Mouse (Mus musculus) spleen, adult 12 weeks (tissue): Measurements from ENCODE around the gene Olfr1206.

Experiments used
- DNase-seq: peaks from one replicate; pipeline ENCODE4 v3.0.0; 2022; ENCODE audit warnings: low spot score

Gene Olfr1206

DNA sequence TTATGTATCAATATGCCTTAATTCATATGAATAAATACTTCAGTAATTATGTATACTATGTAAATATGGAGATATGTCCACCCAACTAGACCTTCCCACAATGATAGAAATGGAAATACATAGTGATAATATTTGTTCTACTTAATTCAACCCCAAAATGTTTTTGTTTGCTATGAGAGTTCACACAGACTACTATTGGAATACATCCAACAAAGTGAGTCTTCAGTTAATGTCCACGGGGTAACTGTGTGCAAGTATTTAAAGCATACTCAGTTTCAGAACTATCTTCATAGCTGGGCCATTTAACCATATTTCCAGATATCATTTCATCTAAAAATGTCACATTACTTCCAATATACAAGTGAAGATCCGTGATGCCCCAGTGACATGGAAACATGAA is at the start of gene Olfr1206:
TSS of gene Olfr1206 (plus strand) at position 301 of the 400 bp plus-strand sequence.
- no peak for DNase-seq

DNA sequence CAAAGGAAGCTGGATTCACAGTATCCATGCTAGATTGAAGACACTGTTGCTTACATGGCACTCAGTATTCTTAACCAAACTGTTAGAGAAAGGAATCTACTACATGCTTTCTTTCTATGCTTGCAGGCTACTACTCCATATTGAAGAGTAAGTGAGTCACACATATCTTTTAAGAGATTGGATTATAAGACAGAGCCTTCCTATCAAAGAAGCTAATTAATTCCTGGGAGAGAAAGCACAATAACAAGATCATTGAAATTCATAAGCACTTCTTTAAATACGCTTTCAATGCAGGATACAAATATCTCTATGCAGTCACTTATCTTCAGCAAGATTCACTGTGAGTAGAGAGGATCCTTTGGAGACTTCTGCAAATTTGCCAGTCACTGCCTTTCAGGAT is 48.8 kb upstream of the Olfr1206 start, which contains the start of gene Olfr1202:
TSS of gene Olfr1202 (plus strand) at position 301 of the 400 bp plus-strand sequence.
- no peak for DNase-seq

DNA sequence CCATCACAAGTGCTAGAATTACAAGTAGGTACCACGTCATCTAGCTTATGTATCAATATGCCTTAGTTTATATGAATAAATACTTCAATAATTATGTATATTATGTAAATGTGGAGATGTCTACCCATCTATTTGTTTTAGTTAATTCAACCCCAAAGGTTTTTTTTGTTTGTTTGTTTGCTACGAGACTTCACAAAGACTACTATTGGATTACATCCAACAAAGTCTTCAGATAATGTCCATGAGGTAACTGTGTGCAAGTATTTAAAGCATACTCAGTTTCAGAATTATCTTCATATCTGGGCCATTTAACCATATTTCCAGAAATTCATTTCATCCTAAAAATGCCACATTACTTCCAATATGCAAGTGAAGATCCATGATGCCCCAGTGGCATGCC is 33.6 kb upstream of the Olfr1206 start, which contains the start of gene Olfr1205:
TSS of gene Olfr1205 (plus strand) at position 301 of the 400 bp plus-strand sequence.
- DNase-seq = no peak

DNA sequence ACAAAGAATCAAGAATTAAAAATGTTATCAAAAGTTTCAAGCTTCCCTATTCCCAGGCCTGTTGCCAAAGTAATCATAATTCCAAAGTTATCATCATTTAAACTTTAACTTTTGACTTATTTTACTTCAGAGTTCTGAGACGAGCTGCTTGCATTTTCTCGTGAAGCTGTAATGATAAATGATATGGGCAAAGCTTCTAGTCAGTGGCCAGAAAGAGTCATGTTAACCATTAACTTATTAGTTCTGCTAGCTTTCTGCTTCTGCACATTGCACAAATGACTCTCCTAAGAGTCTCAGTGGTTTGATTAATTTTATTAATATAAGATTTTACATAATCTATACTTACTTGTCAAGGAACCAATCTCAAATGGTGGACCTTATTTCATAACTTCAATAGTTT is 24.6 kb upstream of the Olfr1206 start:
- no peak for DNase-seq

DNA sequence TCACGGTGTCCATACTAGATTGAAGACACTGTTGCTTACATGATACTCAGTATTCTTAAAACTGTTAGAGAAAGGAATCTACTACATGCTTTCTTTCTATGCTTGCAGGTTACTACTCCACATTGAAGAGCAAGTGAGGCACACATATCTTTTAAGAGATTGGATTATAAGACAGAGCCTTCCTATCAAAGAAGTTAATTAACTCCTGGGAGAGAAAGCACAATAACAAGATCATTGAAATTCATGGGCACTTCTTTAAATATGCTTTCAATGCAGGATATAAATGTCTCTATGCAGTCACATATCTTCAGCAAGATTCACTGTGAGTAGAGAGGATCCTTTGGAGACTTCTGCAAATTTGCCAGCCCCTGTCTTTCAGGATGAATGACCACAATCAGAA is 14.0 kb upstream of the Olfr1206 start, which contains the start of gene Olfr1204:
TSS of gene Olfr1204 (plus strand) at position 301 of the 400 bp plus-strand sequence.
- no peak for DNase-seq

DNA sequence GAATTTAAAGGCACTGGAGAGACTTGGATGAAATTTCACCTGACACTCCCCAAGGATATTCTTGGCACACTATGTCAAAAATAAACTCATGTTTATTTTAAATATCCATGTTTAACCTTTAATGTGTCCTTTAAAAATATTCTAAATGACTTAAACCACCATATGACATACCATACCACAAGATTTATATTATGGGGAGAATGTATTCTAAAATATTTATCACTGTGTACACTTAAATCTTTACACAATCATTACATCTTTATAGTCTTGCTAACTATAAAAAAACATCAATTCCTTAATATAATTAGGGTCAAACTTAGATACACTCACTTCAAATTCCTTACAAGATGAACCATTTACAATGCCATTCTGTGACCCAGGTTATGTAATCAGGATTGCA is 39.2 kb downstream of the Olfr1206 start, which contains the start of gene Olfr1208:
TSS of gene Olfr1208 (minus strand) at position 101 of the 400 bp plus-strand sequence.
- DNase-seq = no peak

DNA sequence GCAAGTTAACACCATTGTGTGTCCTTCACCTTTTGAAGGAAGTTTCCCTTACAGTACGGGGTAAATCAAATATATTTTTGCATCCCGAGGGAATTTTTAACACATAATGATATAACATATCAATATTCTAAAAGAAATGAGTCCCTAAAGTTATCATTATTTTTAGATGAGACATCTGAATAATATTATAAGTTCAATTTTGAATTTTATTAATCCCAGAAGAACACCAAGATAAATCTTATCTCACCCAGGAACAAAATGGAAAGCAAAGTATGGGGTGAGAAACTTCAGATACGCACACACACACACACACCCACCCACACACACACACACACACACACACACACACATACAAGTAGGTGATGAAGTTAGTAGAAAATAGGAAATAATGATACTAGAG is 52.0 kb downstream of the Olfr1206 start, which contains the start of gene Olfr1209:
TSS of gene Olfr1209 (minus strand) at position 101 of the 400 bp plus-strand sequence.
- DNase-seq = no peak
